Mouse (Mus musculus) thymus, postnatal 14 days (tissue): ENCODE results near the gene Map7.

Experiments used
- DNase-seq: peaks from one replicate; pipeline ENCODE4 v3.0.0; 2021

Map7 gene

DNA sequence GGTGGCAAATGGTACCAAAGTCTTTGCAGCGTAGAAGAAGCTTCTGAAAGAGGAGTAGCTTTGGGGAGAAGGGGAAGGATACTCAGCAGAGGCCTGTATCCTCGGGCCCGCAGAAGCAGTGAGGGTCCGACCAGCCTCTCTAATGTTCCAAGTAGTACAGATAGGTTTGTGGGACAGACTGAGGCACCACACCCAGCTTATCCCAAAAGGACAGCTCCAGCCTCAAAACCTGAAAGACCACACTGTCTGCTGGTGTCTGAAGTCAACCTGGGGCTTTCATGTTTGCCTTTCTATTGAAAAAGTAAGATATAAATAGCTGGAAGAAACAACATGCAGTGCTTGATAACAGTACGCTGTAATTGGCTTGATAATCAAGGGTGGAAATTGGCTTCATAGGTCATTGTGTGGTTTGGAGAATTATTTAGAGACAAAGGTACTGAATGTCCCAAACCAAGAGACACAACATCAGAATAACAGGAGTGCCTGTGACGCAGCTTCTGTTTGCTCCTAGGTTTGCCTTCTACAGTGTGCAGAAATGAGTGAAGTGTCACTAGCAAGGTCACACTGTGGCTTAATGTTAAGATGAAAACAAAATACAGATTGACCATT, 42.0 kb downstream of the Map7 start:
- DNase-seq: no peak

GRCm38 (mm10) chr10:20194847-20195540, 46.7 kb downstream of the Map7 start:
- no peak for DNase-seq

DNA sequence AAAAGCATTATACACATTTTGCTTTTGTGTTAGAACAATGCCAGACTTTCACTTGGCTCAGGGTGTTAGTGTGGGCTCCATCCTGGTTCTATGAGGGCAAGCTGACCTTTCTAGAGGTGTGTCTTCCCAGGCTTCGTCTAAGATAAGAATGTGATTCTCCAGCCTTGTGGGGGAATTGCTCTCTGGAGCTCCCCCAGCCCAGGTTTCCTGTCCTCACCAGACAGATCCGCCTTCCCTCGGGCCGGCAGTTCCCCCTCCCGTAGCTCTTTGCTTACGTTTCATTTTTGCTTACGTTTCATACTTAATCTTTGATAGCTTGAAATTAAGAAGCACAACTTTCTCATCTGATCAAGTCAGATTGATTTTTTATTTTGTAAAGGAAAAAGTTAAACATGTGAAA, 48.8 kb downstream of the Map7 start:
- no peak for DNase-seq

GRCm38 (mm10) chr10:20198968-20199737, 50.9 kb downstream of the Map7 start:
- no peak for DNase-seq

DNA sequence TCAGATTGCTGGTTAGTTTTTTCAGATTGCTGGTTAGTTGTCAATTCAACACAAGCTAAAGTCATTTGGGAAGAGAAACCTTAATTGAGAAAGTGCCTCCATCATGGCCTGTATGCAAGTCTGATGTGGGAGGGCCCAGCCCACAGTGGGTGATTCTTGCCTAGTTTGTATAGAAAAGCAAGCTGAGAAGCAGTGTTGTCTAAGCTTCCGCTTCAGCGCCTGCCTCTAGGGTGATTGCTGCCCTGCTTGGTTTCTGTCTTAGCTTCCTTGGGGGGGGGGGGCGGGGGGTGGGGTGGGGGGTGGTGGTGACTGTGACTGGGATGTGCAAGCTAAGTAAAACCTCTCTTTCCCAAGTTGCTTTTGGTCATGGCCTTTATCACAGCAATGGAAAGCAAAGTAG, 53.0 kb downstream of the Map7 start:
- DNase-seq: no peak

- no peak for DNase-seq
Measured at GRCm38 (mm10) chr10:20202171-20202570, 53.9 kb downstream of the Map7 start.

GRCm38 (mm10) chr10:20202818-20203217, 54.5 kb downstream of the Map7 start:
- DNase-seq: no peak

GRCm38 (mm10) chr10:20203502-20203901, 55.2 kb downstream of the Map7 start:
- DNase-seq: no peak

DNA sequence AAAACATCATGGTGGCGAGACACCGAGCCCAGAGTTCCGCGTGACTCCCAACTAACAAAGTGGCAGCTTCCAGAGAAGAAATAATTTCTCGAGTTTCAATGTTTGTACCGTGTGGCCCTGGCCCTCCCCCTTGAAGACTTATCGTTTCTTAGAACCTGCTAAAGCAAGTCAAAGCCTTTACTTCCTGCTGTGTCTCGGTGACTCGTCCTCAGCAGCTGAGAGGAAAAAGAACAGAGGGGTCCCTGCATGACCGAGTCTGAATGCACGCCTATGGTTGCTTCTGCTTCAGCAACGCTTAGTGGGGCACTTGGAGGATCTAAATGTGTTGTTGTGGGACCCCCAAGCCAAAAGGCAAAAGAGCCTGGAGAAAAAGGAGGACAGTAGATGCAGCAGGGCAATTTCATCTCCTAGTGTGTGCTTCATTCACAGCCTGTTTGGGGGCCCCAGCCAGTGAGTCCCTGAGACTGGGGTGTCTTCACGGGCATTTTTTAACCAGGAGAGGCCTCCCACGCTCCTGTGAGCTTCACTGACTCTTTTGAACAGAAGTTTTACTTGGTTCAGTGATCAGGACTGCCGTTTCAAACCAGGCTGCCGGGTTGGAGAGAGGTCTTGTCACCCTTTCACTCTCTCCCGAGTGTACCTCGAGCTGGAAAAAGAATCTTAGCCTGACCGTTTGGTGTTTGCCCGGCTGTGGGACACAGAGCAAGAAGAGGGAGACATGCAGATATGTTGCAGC, 56.6 kb downstream of the Map7 start:
- DNase-seq: peak; percentile 50

GRCm38 (mm10) chr10:20206966-20207365, 58.7 kb downstream of the Map7 start:
- no peak for DNase-seq

- no peak for DNase-seq
Measured at GRCm38 (mm10) chr10:20209609-20210341, 61.5 kb downstream of the Map7 start.

GRCm38 (mm10) chr10:20214418-20214817, 66.1 kb downstream of the Map7 start:
- DNase-seq: no peak

- no peak for DNase-seq
Measured at GRCm38 (mm10) chr10:20216982-20217381, 68.7 kb downstream of the Map7 start.

DNA sequence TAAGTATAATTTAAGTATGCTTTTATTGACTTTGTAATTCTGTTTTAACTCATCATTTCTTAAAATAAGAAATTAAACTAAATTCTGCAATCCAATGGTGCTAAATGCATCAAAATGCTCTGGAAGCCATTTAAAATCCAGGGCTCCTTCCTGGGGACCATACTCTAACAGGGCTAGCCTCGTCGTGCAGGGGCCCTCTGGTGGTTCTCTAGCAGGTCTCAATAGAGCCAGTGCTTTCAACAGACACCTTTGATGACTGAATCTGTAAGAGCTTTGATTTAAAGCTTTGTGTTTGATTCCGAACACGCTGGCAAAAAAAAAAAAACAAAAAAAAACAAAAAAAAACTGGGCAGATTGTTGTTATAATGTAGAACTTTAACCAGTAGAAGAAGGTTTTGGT, 70.6 kb downstream of the Map7 start:
- DNase-seq: no peak

- DNase-seq: peak; percentile 50
Measured at GRCm38 (mm10) chr10:20219538-20219937, 71.3 kb downstream of the Map7 start.

- DNase-seq: no peak
Measured at GRCm38 (mm10) chr10:20220443-20221071, 72.3 kb downstream of the Map7 start.

GRCm38 (mm10) chr10:20222011-20222410, 73.7 kb downstream of the Map7 start:
- no peak for DNase-seq

GRCm38 (mm10) chr10:20226728-20227127, 78.5 kb downstream of the Map7 start:
- no peak for DNase-seq

- no peak for DNase-seq
Measured at GRCm38 (mm10) chr10:20230026-20230425, 81.8 kb downstream of the Map7 start.

GRCm38 (mm10) chr10:20233451-20233850, 85.2 kb downstream of the Map7 start:
- DNase-seq: no peak

DNA sequence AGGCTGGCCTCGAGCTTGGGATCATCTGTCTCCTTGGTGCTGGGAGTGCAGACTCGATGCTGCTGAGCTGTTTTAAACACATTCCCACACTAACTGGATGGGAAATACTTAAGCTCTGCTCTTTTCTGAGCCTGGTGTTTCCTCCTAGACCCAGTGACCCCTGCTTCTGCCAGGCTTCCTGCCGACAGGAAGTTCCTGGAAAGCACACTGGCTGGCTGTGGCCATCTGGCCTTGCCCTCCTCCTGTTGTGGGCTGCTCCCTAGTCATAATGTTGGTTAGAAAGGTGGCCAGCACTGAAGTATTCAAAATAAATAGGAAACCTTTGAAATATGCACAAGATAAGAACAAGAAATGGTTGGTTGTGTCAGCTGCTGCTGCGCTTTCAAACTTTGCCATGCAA, 86.2 kb downstream of the Map7 start:
- DNase-seq: no peak

DNA sequence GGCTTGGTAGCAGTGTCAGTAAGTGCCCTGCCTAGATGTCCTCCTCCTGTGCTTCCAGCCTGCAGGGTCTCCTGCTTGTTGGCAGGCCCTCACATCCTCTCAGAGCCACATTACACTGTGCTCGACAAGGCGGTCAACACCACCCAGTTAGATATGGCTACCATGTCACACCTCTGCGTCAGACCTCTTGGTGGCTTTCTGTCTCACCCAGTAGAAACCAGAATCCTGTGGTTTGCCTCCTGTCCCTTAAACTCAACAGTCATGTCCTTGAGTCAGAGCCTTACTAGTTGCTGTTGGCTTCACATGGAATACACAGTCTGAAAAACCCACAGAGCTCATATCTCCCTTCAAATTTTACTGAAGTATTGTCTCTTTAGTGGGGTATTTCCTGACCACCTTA, 87.4 kb downstream of the Map7 start:
- DNase-seq: no peak
